Mouse (Mus musculus) olfactory bulb, adult 2 months (tissue): ENCODE results near the gene Tubgcp4.

ENCODE experiments used
- CTCF ChIP-seq: fragments of 200-500 bp; IDR thresholded peaks from 2 replicates; pipeline ENCODE4 v1.5.1; 2012; ENCODE audit warnings: low read depth, mild to moderate bottlenecking, low read length, moderate library complexity; ENCODE audit not compliant: insufficient read depth
- POLR2A ChIP-seq: fragments of 200-500 bp; IDR thresholded peaks from 2 replicates; pipeline ENCODE4 v1.6.1; 2012; ENCODE audit warnings: mild to moderate bottlenecking, low read depth, low read length, moderate library complexity; ENCODE audit not compliant: insufficient read depth

DNA sequence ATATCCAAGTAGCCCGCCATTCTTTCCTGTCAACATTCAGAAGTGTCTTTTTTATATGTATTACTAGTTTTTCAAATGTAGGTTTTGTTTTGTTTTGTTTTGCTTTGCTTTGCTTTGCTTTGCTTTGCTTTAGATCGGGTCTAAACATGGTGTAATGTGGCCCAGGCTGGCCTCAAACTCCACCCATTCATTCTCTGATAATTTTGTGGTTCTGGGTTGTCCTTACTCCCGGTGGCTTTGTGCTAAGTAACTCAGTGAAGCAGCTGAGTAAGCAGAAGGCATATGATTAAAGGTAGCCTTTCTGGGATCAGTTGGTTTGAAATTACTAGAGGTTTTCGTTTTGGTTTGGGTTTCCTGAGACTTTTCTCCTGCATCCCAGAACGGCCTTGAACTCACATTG, 20.8 kb upstream of the Tubgcp4 start:
- no peak for TF ChIP-seq POLR2A
- TF ChIP-seq CTCF = no peak
